16 mouse cellular contexts compared by ENCODE assay signal in genomic region chr4:71933240-71933986, GRCm38 (mm10).
A peak's percentile ranks its signal among the peaks of the same experiment; 100 is the strongest.
DNase-seq lines count a peak whose midpoint lies in the region; ATAC-seq lines count a peak whose summit lies in the region.
"Had no signal": no experiment of that assay in that cellular context is flagged by ENCODE, and none has a peak within 500 bp of the region (broad histone marks: within the 10 kb centered on the region; RNA-seq: fewer than 3 reads in every experiment).

No protein-coding gene starts in this region.

- no peaks in the 10 kb centered on the region for H3K36me3 ChIP-seq in forebrain, embryonic 12.5 days (replicated peaks)
- no peaks in the 10 kb centered on the region for H3K36me3 ChIP-seq in hindbrain, embryonic 13.5 days
- H3K36me3 ChIP-seq in neural tube, embryonic 13.5 days = no peaks in the 10 kb centered on the region
- H3K36me3 ChIP-seq: G1E had no signal

- 23% methylated on average over 2 of the region's 2 CpGs for WGBS in forebrain, embryonic 12.5 days
- 24% methylated on average over 2 of the region's 2 CpGs for WGBS in hindbrain, embryonic 13.5 days
- 26% methylated on average over 2 of the region's 2 CpGs for WGBS in neural tube, embryonic 13.5 days

- no peak overlapping the region for H3K4me3 ChIP-seq in forebrain, embryonic 12.5 days (replicated peaks)
- H3K4me3 ChIP-seq in hindbrain, embryonic 13.5 days = no peak overlapping the region
- no peak overlapping the region for H3K4me3 ChIP-seq in neural tube, embryonic 13.5 days
- H3K4me3 ChIP-seq: gastrocnemius, adult 2 months; megakaryocyte, embryonic 14.5 days had no signal

- H3K9me3 ChIP-seq in forebrain, embryonic 12.5 days = no peaks in the 10 kb centered on the region
- H3K9me3 ChIP-seq in hindbrain, embryonic 13.5 days = no peaks in the 10 kb centered on the region
- H3K9me3 ChIP-seq in neural tube, embryonic 13.5 days = no peaks in the 10 kb centered on the region
- H3K9me3 ChIP-seq: G1E; megakaryocyte, embryonic 14.5 days had no signal

- H3K27me3 ChIP-seq in forebrain, embryonic 12.5 days = no peaks in the 10 kb centered on the region
- no peaks in the 10 kb centered on the region for H3K27me3 ChIP-seq in hindbrain, embryonic 13.5 days
- H3K27me3 ChIP-seq in neural tube, embryonic 13.5 days = no peaks in the 10 kb centered on the region
- H3K27me3 ChIP-seq: megakaryocyte, embryonic 14.5 days had no signal

- peak; percentile 86 for ATAC-seq in forebrain, embryonic 12.5 days (ENCODE audit: low FRiP score)
- ATAC-seq in hindbrain, embryonic 13.5 days (ENCODE audit: low FRiP score) = peak; percentile 75
- ATAC-seq in neural tube, embryonic 13.5 days (ENCODE audit: low read depth) = peak; percentile 83
- ATAC-seq: intestine, embryonic 16.5 days had no signal

- no peak overlapping the region for H3K9ac ChIP-seq in forebrain, embryonic 12.5 days
- no peak overlapping the region for H3K9ac ChIP-seq in hindbrain, embryonic 13.5 days
- H3K9ac ChIP-seq in neural tube, embryonic 13.5 days = no peak overlapping the region

- H3K27ac ChIP-seq in forebrain, embryonic 12.5 days = no peak overlapping the region
- no peak overlapping the region for H3K27ac ChIP-seq in hindbrain, embryonic 13.5 days
- no peak overlapping the region for H3K27ac ChIP-seq in neural tube, embryonic 13.5 days (replicated peaks)
- H3K27ac ChIP-seq: gastrocnemius, adult 2 months had no signal

- no peak overlapping the region for H3K4me2 ChIP-seq in forebrain, embryonic 12.5 days
- no peak overlapping the region for H3K4me2 ChIP-seq in hindbrain, embryonic 13.5 days
- no peak overlapping the region for H3K4me2 ChIP-seq in neural tube, embryonic 13.5 days
- H3K4me2 ChIP-seq: liver, embryonic 11.5 days had no signal

- H3K4me1 ChIP-seq in forebrain, embryonic 12.5 days = peaks cover 3% of the 10 kb centered on the region
- H3K4me1 ChIP-seq in hindbrain, embryonic 13.5 days (replicated peaks) = no peaks in the 10 kb centered on the region; the same call in 1 of the 2 replicates
- 0 out of 2 replicates have a peak, but pooled peaks cover 5% of the 10 kb centered on the region for H3K4me1 ChIP-seq in neural tube, embryonic 13.5 days (replicated peaks)
- H3K4me1 ChIP-seq: megakaryocyte, embryonic 14.5 days had no signal

- peak; percentile 15 for DNase-seq in layer of hippocampus, adult 11-12 months (ENCODE audit: low spot score)
- no peak for DNase-seq in layer of hippocampus, adult 9-10 months (ENCODE audit: low spot score)
- DNase-seq in spleen, postnatal 14 days (ENCODE audit: low spot score in 2 of 2) = no peak
- DNase-seq in urinary bladder, postnatal 4 days (ENCODE audit: low spot score in 2 of 2) = no peak
- DNase-seq in cerebellum, postnatal 25 days = no peak
- DNase-seq: adrenal gland, postnatal 10 days; gastrocnemius, adult 2 months; heart, postnatal 14 days; kidney, postnatal 14 days had no signal
